Comparison of ENCODE assay signal across 8 mouse cellular contexts in genomic region chr9:72644418-72645110, GRCm38 (mm10). TPM values are rescaled to one million over a fixed set of nuclear protein-coding genes. Genes with fewer than 3 reads are reported as not detected.
A peak's percentile ranks its signal among the peaks of the same experiment; 100 is the strongest.
DNase-seq lines count a peak whose midpoint lies in the region; ATAC-seq and TF ChIP-seq lines count a peak whose summit lies in the region.

No protein-coding gene starts in this region.

- TF ChIP-seq POLR2A in embryonic fibroblast, embryonic 13.5 days (IDR thresholded peaks at IDR 0.05; ENCODE audit: low read depth, low read length) = peak; percentile 62

- no peak for ATAC-seq in hindbrain, embryonic 15.5 days (ENCODE audit: low FRiP score, low read depth)
- no peak for ATAC-seq in hindbrain, embryonic 16.5 days
- no peak for ATAC-seq in midbrain, embryonic 13.5 days
- ATAC-seq in megakaryocyte progenitor cell, adult 5-6 weeks (replicated peaks; ENCODE audit: poor library complexity) = no peak

- H3K9me3 ChIP-seq in hindbrain, embryonic 15.5 days = no peaks in the 10 kb centered on the region
- no peaks in the 10 kb centered on the region for H3K9me3 ChIP-seq in hindbrain, embryonic 16.5 days (ENCODE audit: control insufficient read depth, low read length)
- no peaks in the 10 kb centered on the region for H3K9me3 ChIP-seq in midbrain, embryonic 13.5 days

- 0 out of 2 replicates have a peak overlapping the region, but pooled peaks have one; percentile 25 for H3K27ac ChIP-seq in hindbrain, embryonic 15.5 days (replicated peaks)
- no peak overlapping the region for H3K27ac ChIP-seq in hindbrain, embryonic 16.5 days (ENCODE audit: low read depth, low read length)
- peak overlapping the region; percentile 97 for H3K27ac ChIP-seq in embryonic fibroblast, embryonic 13.5 days (ENCODE audit: insufficient read depth, low read length)
- H3K27ac ChIP-seq in midbrain, embryonic 13.5 days = peak overlapping the region; percentile 58

- no peak overlapping the region for H3K4me3 ChIP-seq in hindbrain, embryonic 15.5 days
- no peak overlapping the region for H3K4me3 ChIP-seq in hindbrain, embryonic 16.5 days (ENCODE audit: low read length)
- no peak overlapping the region for H3K4me3 ChIP-seq in embryonic fibroblast, embryonic 13.5 days (ENCODE audit: insufficient read depth, low read length)
- H3K4me3 ChIP-seq in midbrain, embryonic 13.5 days (replicated peaks) = no peak overlapping the region

- H3K4me2 ChIP-seq in hindbrain, embryonic 15.5 days = no peak overlapping the region
- no peak overlapping the region for H3K4me2 ChIP-seq in hindbrain, embryonic 16.5 days (ENCODE audit: low read length)
- no peak overlapping the region for H3K4me2 ChIP-seq in midbrain, embryonic 13.5 days (replicated peaks)

- H3K9ac ChIP-seq in hindbrain, embryonic 15.5 days = no peak overlapping the region
- H3K9ac ChIP-seq in hindbrain, embryonic 16.5 days (ENCODE audit: low read depth, low read length) = no peak overlapping the region
- H3K9ac ChIP-seq in midbrain, embryonic 13.5 days (replicated peaks) = no peak overlapping the region

- no peaks in the 10 kb centered on the region for H3K27me3 ChIP-seq in hindbrain, embryonic 15.5 days
- H3K27me3 ChIP-seq in hindbrain, embryonic 16.5 days (replicated peaks; ENCODE audit: control insufficient read depth, insufficient read depth, low read length) = no peaks in the 10 kb centered on the region
- H3K27me3 ChIP-seq in midbrain, embryonic 13.5 days = no peaks in the 10 kb centered on the region

- TF ChIP-seq CTCF in embryonic fibroblast, embryonic 13.5 days (IDR thresholded peaks at IDR 0.05; ENCODE audit: borderline replicate concordance, insufficient read depth, low read length) = no peak

- H3K4me1 ChIP-seq in hindbrain, embryonic 15.5 days (replicated peaks) = peaks cover 19% of the 10 kb centered on the region
- peaks cover 16% of the 10 kb centered on the region for H3K4me1 ChIP-seq in hindbrain, embryonic 16.5 days (ENCODE audit: control insufficient read depth, insufficient read depth, low read depth, low read length)
- H3K4me1 ChIP-seq in embryonic fibroblast, embryonic 13.5 days (ENCODE audit: control insufficient read depth, insufficient read depth, low read length) = peaks cover 14% of the 10 kb centered on the region
- H3K4me1 ChIP-seq in midbrain, embryonic 13.5 days (replicated peaks) = peaks cover 26% of the 10 kb centered on the region

- 50% methylated on average over 6 of the region's 6 CpGs for WGBS in hindbrain, embryonic 15.5 days
- WGBS in hindbrain, embryonic 16.5 days = 50% methylated on average over 6 of the region's 6 CpGs
- WGBS in midbrain, embryonic 13.5 days = 42% methylated on average over 6 of the region's 6 CpGs

- DNase-seq in NIH3T3 (ENCODE audit: low read depth) = peak; percentile 82
- DNase-seq in retina, embryonic 14.5 days (ENCODE audit: low spot score) = no peak
- no peak for DNase-seq in frontal cortex, postnatal 25 days (ENCODE audit: low spot score in 2 of 2)

- no peaks in the 10 kb centered on the region for H3K36me3 ChIP-seq in hindbrain, embryonic 15.5 days
- no peaks in the 10 kb centered on the region for H3K36me3 ChIP-seq in hindbrain, embryonic 16.5 days (ENCODE audit: control insufficient read depth, insufficient read depth, low read length)
- no peaks in the 10 kb centered on the region for H3K36me3 ChIP-seq in midbrain, embryonic 13.5 days

RNA-seq across cellular contexts. Expression of gene Nedd4, which starts 17.6 kb away (rescaled TPM):
- polyA plus RNA-seq in hindbrain, embryonic 15.5 days (2015; fragmentation: Nextera tagmentation; extraction: Ambion mirVana) = 387 and 425 TPM in 2 replicates
- polyA plus RNA-seq in hindbrain, embryonic 16.5 days (2015; fragmentation: Nextera tagmentation; extraction: Ambion mirVana) = 377 and 405 TPM in 2 replicates
- 1,359 and 1,364 TPM in 2 replicates for polyA plus RNA-seq in embryonic fibroblast, embryonic 13.5 days (2011; ENCODE audit: insufficient read length, low read depth, missing spikeins)
- polyA plus RNA-seq in midbrain, embryonic 13.5 days (2015; fragmentation: Nextera tagmentation; extraction: Ambion mirVana) = 563 and 595 TPM in 2 replicates
- total RNA-seq in megakaryocyte progenitor cell, adult 5-6 weeks (2015) = 137 and 168 TPM in 2 replicates
- 163 and 210 TPM in 2 replicates for total RNA-seq in megakaryocyte progenitor cell, adult 5-6 weeks (2017)
